Mouse (Mus musculus): ENCODE measurements around the gene Clasp1. TPM values are rescaled to one million over a fixed set of nuclear protein-coding genes. Genes with fewer than 3 reads are reported as not detected.
A peak's percentile ranks its signal among the peaks of the same experiment; 100 is the strongest.

The Clasp1 gene
- polyA plus RNA-seq, 1 experiment from 2014 or later, result 115 TPM

GRCm38 (mm10) chr1:118633415-118633980 lies 244.6 kb downstream of the Clasp1 start:
- Histone ChIP-seq H3K4me3 (no peak overlapping the region), H3K36me3 (no peaks in the 10 kb centered on the region), H3K4me1 (replicated peaks) (no peaks in the 10 kb centered on the region), H3K9ac (no peak overlapping the region), H3K4me2 (no peak overlapping the region), H3K9me3 (replicated peaks) (no peaks in the 10 kb centered on the region), H3K27ac (ENCODE audit: poor library complexity, severe bottlenecking) (no peak overlapping the region), H3K27me3 (replicated peaks) (no peaks in the 10 kb centered on the region; the same call in 1 of the 2 replicates)
- WGBS, result 72% methylated on average over 4 of the region's 4 CpGs
- no peak for ATAC-seq (ENCODE audit: insufficient number of reproducible peaks, low FRiP score)

- Histone ChIP-seq H3K36me3 (no peaks in the 10 kb centered on the region), H3K27me3 (replicated peaks) (no peaks in the 10 kb centered on the region), H3K4me3 (no peak overlapping the region), H3K9ac (no peak overlapping the region), H3K9me3 (replicated peaks) (no peaks in the 10 kb centered on the region), H3K27ac (ENCODE audit: poor library complexity, severe bottlenecking) (no peak overlapping the region), H3K4me2 (no peak overlapping the region), H3K4me1 (replicated peaks) (peaks cover 7% of the 10 kb centered on the region)
- no peak for ATAC-seq (ENCODE audit: insufficient number of reproducible peaks, low FRiP score)
- WGBS, result 64% methylated on average over 2 of the region's 2 CpGs
Observed at GRCm38 (mm10) chr1:118642296-118642999, 253.6 kb downstream of the Clasp1 start.

GRCm38 (mm10) chr1:118643138-118643979 lies 254.5 kb downstream of the Clasp1 start:
- Histone ChIP-seq H3K27ac (ENCODE audit: poor library complexity, severe bottlenecking) (no peak overlapping the region), H3K36me3 (no peaks in the 10 kb centered on the region), H3K9ac (no peak overlapping the region), H3K9me3 (replicated peaks) (no peaks in the 10 kb centered on the region), H3K4me1 (replicated peaks) (peaks cover 13% of the 10 kb centered on the region), H3K4me3 (no peak overlapping the region), H3K27me3 (replicated peaks) (no peaks in the 10 kb centered on the region), H3K4me2 (no peak overlapping the region)
- 60% methylated on average over 9 of the region's 9 CpGs for WGBS
- ATAC-seq (ENCODE audit: insufficient number of reproducible peaks, low FRiP score), result no peak

GRCm38 (mm10) chr1:118645701-118646100 lies 256.8 kb downstream of the Clasp1 start:
- Histone ChIP-seq H3K27ac (ENCODE audit: poor library complexity, severe bottlenecking) (no peak overlapping the region), H3K4me2 (no peak overlapping the region), H3K4me3 (no peak overlapping the region), H3K4me1 (replicated peaks) (peaks cover 25% of the 10 kb centered on the region), H3K9me3 (replicated peaks) (no peaks in the 10 kb centered on the region), H3K27me3 (replicated peaks) (no peaks in the 10 kb centered on the region), H3K36me3 (no peaks in the 10 kb centered on the region), H3K9ac (no peak overlapping the region)
- no peak for ATAC-seq (ENCODE audit: insufficient number of reproducible peaks, low FRiP score)
- WGBS, result 64% methylated on average over 4 of the region's 4 CpGs

- no peak overlapping the region for H3K4me2 ChIP-seq
- ATAC-seq (ENCODE audit: insufficient number of reproducible peaks, low FRiP score), result no peak
- H3K9ac ChIP-seq, result no peak overlapping the region
- no peaks in the 10 kb centered on the region for H3K9me3 ChIP-seq (replicated peaks)
- H3K4me1 ChIP-seq (replicated peaks), result peaks cover 22% of the 10 kb centered on the region
- no peak overlapping the region for H3K4me3 ChIP-seq
- no peak overlapping the region for H3K27ac ChIP-seq (ENCODE audit: poor library complexity, severe bottlenecking)
- H3K36me3 ChIP-seq, result no peaks in the 10 kb centered on the region
- H3K27me3 ChIP-seq (replicated peaks), result no peaks in the 10 kb centered on the region
- 24% methylated on average over 3 of the region's 3 CpGs for WGBS
Observed at GRCm38 (mm10) chr1:118648015-118648414, 259.2 kb downstream of the Clasp1 start.

- Histone ChIP-seq H3K27ac (ENCODE audit: poor library complexity, severe bottlenecking) (no peak overlapping the region), H3K9ac (no peak overlapping the region), H3K4me3 (no peak overlapping the region), H3K9me3 (replicated peaks) (no peaks in the 10 kb centered on the region), H3K36me3 (no peaks in the 10 kb centered on the region), H3K4me1 (replicated peaks) (peaks cover 18% of the 10 kb centered on the region), H3K27me3 (replicated peaks) (no peaks in the 10 kb centered on the region), H3K4me2 (no peak overlapping the region)
- WGBS, result 82% methylated on average over 9 of the region's 9 CpGs
- 0 out of 2 replicates have a peak, but pooled peaks have one; percentile 27 for ATAC-seq (ENCODE audit: insufficient number of reproducible peaks, low FRiP score)
Observed at GRCm38 (mm10) chr1:118649933-118650770, 261.3 kb downstream of the Clasp1 start.

GRCm38 (mm10) chr1:118650771-118651080 lies 261.9 kb downstream of the Clasp1 start:
- no peak for ATAC-seq (ENCODE audit: insufficient number of reproducible peaks, low FRiP score)
- 32% methylated on average over 3 of the region's 3 CpGs for WGBS
- no peak overlapping the region for H3K4me2 ChIP-seq
- H3K27ac ChIP-seq (ENCODE audit: poor library complexity, severe bottlenecking), result no peak overlapping the region
- H3K4me3 ChIP-seq, result no peak overlapping the region
- no peaks in the 10 kb centered on the region for H3K27me3 ChIP-seq (replicated peaks)
- peaks cover 18% of the 10 kb centered on the region for H3K4me1 ChIP-seq (replicated peaks)
- H3K36me3 ChIP-seq, result no peaks in the 10 kb centered on the region
- no peak overlapping the region for H3K9ac ChIP-seq
- H3K9me3 ChIP-seq (replicated peaks), result no peaks in the 10 kb centered on the region

GRCm38 (mm10) chr1:118658716-118659115 lies 269.9 kb downstream of the Clasp1 start:
- no peak for ATAC-seq (ENCODE audit: insufficient number of reproducible peaks, low FRiP score)
- 62% methylated on average over 6 of the region's 6 CpGs for WGBS
- no peaks in the 10 kb centered on the region for H3K27me3 ChIP-seq (replicated peaks)
- H3K9ac ChIP-seq, result no peak overlapping the region
- H3K9me3 ChIP-seq (replicated peaks), result no peaks in the 10 kb centered on the region
- no peaks in the 10 kb centered on the region for H3K36me3 ChIP-seq
- no peak overlapping the region for H3K4me3 ChIP-seq
- H3K27ac ChIP-seq (ENCODE audit: poor library complexity, severe bottlenecking), result no peak overlapping the region
- H3K4me2 ChIP-seq, result no peak overlapping the region
- H3K4me1 ChIP-seq (replicated peaks), result peaks cover 39% of the 10 kb centered on the region

GRCm38 (mm10) chr1:118660880-118661465 lies 272.1 kb downstream of the Clasp1 start:
- Histone ChIP-seq H3K4me2 (no peak overlapping the region), H3K9me3 (replicated peaks) (no peaks in the 10 kb centered on the region), H3K9ac (no peak overlapping the region), H3K27ac (ENCODE audit: poor library complexity, severe bottlenecking) (no peak overlapping the region), H3K4me3 (no peak overlapping the region), H3K27me3 (replicated peaks) (no peaks in the 10 kb centered on the region), H3K4me1 (replicated peaks) (peaks cover 39% of the 10 kb centered on the region), H3K36me3 (no peaks in the 10 kb centered on the region)
- WGBS, result 22% methylated on average over 3 of the region's 3 CpGs
- no peak for ATAC-seq (ENCODE audit: insufficient number of reproducible peaks, low FRiP score)

Measured in heart, embryonic 12.5 days (tissue).